Mouse (Mus musculus) limb, embryonic 14.5 days (tissue): ENCODE results near the gene Gm11020. TPM values are rescaled to one million over a fixed set of nuclear protein-coding genes. Genes with fewer than 3 reads are reported as not detected.

Experiments used
- ATAC-seq: fragments of 200-750 bp; cut with Nextera tagmentation; 2 replicates; pipeline ENCODE4 v1.8.0; 2017; ENCODE audit warnings: low read depth, moderate number of reproducible peaks, moderate TSS enrichment; ENCODE audit not compliant: low FRiP score
- DNase-seq: peaks from one replicate; pipeline ENCODE4 v3.0.0-alpha.2; 2015; ENCODE audit warnings: low spot score
- H3K27ac ChIP-seq: fragments of 300-500 bp; sonication (generic); replicated peaks from 2 replicates; pipeline ENCODE4 v1.5.1; 2014; ENCODE audit warnings: low read depth, mild to moderate bottlenecking, low read length, moderate library complexity, mixed read lengths
- H3K27me3 ChIP-seq: fragments of 300-500 bp; sonication (generic); 2 replicates; pipeline ENCODE4 v1.6.1; 2014; ENCODE audit warnings: low read length, mixed read lengths; ENCODE audit not compliant: control insufficient read depth, insufficient read depth
- H3K36me3 ChIP-seq: fragments of 300-500 bp; sonication (generic); 2 replicates; pipeline ENCODE4 v1.6.1; 2014; ENCODE audit warnings: mild to moderate bottlenecking, low read length, moderate library complexity, mixed read lengths; ENCODE audit not compliant: control insufficient read depth, insufficient read depth
- H3K4me1 ChIP-seq: fragments of 300-500 bp; sonication (generic); 2 replicates; pipeline ENCODE4 v1.6.1; 2014; ENCODE audit warnings: antibody characterized with exemption, low read length, mixed read lengths; ENCODE audit not compliant: control insufficient read depth, insufficient read depth
- H3K4me2 ChIP-seq: fragments of 300-500 bp; sonication (generic); replicated peaks from 2 replicates; pipeline ENCODE4 v1.6.1; 2014; ENCODE audit warnings: low read depth, mild to moderate bottlenecking, low read length, moderate library complexity; ENCODE audit not compliant: severe bottlenecking
- H3K4me3 ChIP-seq: fragments of 300-500 bp; sonication (generic); replicated peaks from 2 replicates; pipeline ENCODE4 v1.5.1; 2014; ENCODE audit warnings: low read length
- H3K9ac ChIP-seq: fragments of 300-500 bp; sonication (generic); 2 replicates; pipeline ENCODE4 v1.6.1; 2014; ENCODE audit warnings: mild to moderate bottlenecking, low read depth, low read length, moderate library complexity; ENCODE audit not compliant: severe bottlenecking
- H3K9me3 ChIP-seq: fragments of 300-500 bp; sonication (generic); 2 replicates; pipeline ENCODE4 v1.6.1; 2016; ENCODE audit warnings: low read length; ENCODE audit not compliant: control insufficient read depth
- POLR2A ChIP-seq: fragments of 200-500 bp; IDR thresholded peaks from 2 replicates; pipeline ENCODE4 v1.8.0; 2012; ENCODE audit warnings: inconsistent platforms, mild to moderate bottlenecking, moderate library complexity, borderline replicate concordance; ENCODE audit not compliant: insufficient read depth, insufficient read length; ENCODE audit errors: extremely low read depth
- WGBS: fragments of 180-500 bp; shearing (Covaris S2); extraction: QIAGEN DNeasy Blood & Tissue Kit; methylation state at CpG from one replicate; pipeline ENCODE4 v1.1.7; 2014; 5-methylcytosine and 5-hydroxymethylcytosine counted together
- polyA plus RNA-seq, 2 experiments: library from polyadenylated mRNA; depleted of rRNA in 1 of 2; stranded (reverse) in 1 of 2; unstranded in 1 of 2; fragments of >200 nt; fragmentation: Nextera tagmentation in 1 of 2; extraction: Ambion mirVana in 1 of 2; gene quantifications; 2 replicates each; pipeline versions ENCODE4 v1.2.1 to v1.2.3; 2012 to 2014

Gene Gm11020
- polyA plus RNA-seq, 2 experiments = not detected

DNA sequence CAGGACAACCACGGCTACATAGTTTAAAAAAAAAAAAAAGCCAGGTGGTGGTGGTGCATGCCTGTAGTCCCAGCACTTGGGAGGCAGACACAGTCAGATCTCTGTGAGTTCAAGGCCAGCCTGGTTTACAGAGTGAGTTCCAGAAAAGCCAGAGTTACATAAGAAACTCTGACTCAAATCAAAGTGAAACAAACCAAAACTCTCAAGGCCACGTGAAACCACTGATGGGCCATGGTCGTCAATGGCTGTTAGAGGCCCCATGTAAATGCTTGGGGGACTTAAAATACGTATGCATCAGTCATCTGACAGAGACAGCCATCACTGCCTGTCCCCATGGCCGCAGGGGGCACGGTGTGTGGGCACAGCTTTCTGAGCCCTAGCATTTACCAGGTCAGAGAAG, 49.8 kb downstream of the Gm11020 start:
- Histone ChIP-seq H3K4me3 (no peak overlapping the region), H3K27me3 (no peaks in the 10 kb centered on the region), H3K4me2 (no peak overlapping the region), H3K36me3 (peaks cover 5% of the 10 kb centered on the region; the same call in 1 of the 2 replicates), H3K27ac (no peak overlapping the region), H3K9ac (no peak overlapping the region), H3K4me1 (peaks cover 8% of the 10 kb centered on the region; the same call in 1 of the 2 replicates), H3K9me3 (no peaks in the 10 kb centered on the region)
- DNase-seq = no peak
- 85% methylated on average over 6 of the region's 6 CpGs for WGBS
- no peak for TF ChIP-seq POLR2A
- no peak for ATAC-seq

Other genes starting within 250 kb of the Gm11020 start
- 58.0 and 62.1 TPM in 2 replicates for gene Cdh5, start 219.9 kb upstream of the Gm11020 start, polyA plus RNA-seq (2012; rRNA removed)
- 34.1 and 34.6 TPM in 2 replicates for gene Cdh5, start 219.9 kb upstream of the Gm11020 start, polyA plus RNA-seq (2014; fragmentation: Nextera tagmentation; extraction: Ambion mirVana)
- 4.5 and 6.5 TPM in 2 replicates for gene Bean1, start 151.1 kb upstream of the Gm11020 start, polyA plus RNA-seq (2012; rRNA removed)
- gene Bean1, start 151.1 kb upstream of the Gm11020 start, polyA plus RNA-seq (2014; fragmentation: Nextera tagmentation; extraction: Ambion mirVana) = 1.7 and 1.8 TPM in 2 replicates
- gene Tk2, start 73.0 kb upstream of the Gm11020 start, polyA plus RNA-seq (2012; rRNA removed) = 18.5 and 20.4 TPM in 2 replicates
- gene Tk2, start 73.0 kb upstream of the Gm11020 start, polyA plus RNA-seq (2014; fragmentation: Nextera tagmentation; extraction: Ambion mirVana) = 19.2 and 20.2 TPM in 2 replicates
- 49.2 and 56.0 TPM in 2 replicates for gene Cklf, start 70.7 kb upstream of the Gm11020 start, polyA plus RNA-seq (2012; rRNA removed)
- 36.9 and 42.2 TPM in 2 replicates for gene Cklf, start 70.7 kb upstream of the Gm11020 start, polyA plus RNA-seq (2014; fragmentation: Nextera tagmentation; extraction: Ambion mirVana)
- gene Cmtm2a, start 28.4 kb upstream of the Gm11020 start, polyA plus RNA-seq (2012; rRNA removed) = not detected in 2 replicates
- gene Cmtm2a, start 28.4 kb upstream of the Gm11020 start, polyA plus RNA-seq (2014; fragmentation: Nextera tagmentation; extraction: Ambion mirVana) = not detected in 2 replicates
- not detected in 2 replicates for gene Gm45711, start 11.5 kb upstream of the Gm11020 start, polyA plus RNA-seq (2012; rRNA removed)
- not detected in 2 replicates for gene Gm45711, start 11.5 kb upstream of the Gm11020 start, polyA plus RNA-seq (2014; fragmentation: Nextera tagmentation; extraction: Ambion mirVana)
- gene Cmtm1, start 11.4 kb upstream of the Gm11020 start, polyA plus RNA-seq (2012; rRNA removed) = not detected in 2 replicates
- not detected in 2 replicates for gene Cmtm1, start 11.4 kb upstream of the Gm11020 start, polyA plus RNA-seq (2014; fragmentation: Nextera tagmentation; extraction: Ambion mirVana)
- not detected in 2 replicates for gene Cmtm2b, start 663 bp downstream of the Gm11020 start, polyA plus RNA-seq (2012; rRNA removed)
- not detected in 2 replicates for gene Cmtm2b, start 663 bp downstream of the Gm11020 start, polyA plus RNA-seq (2014; fragmentation: Nextera tagmentation; extraction: Ambion mirVana)
- gene Cmtm3, start 17.8 kb downstream of the Gm11020 start, polyA plus RNA-seq (2012; rRNA removed) = 240 and 361 TPM in 2 replicates
- gene Cmtm3, start 17.8 kb downstream of the Gm11020 start, polyA plus RNA-seq (2014; fragmentation: Nextera tagmentation; extraction: Ambion mirVana) = 176 and 185 TPM in 2 replicates
- 18.9 and 21.4 TPM in 2 replicates for gene Cmtm4, start 74.2 kb downstream of the Gm11020 start, polyA plus RNA-seq (2012; rRNA removed)
- gene Cmtm4, start 74.2 kb downstream of the Gm11020 start, polyA plus RNA-seq (2014; fragmentation: Nextera tagmentation; extraction: Ambion mirVana) = 4.1 and 4.5 TPM in 2 replicates
- 58.2 and 64.7 TPM in 2 replicates for gene Dync1li2, start 121.5 kb downstream of the Gm11020 start, polyA plus RNA-seq (2012; rRNA removed)
- 48.8 and 53.5 TPM in 2 replicates for gene Dync1li2, start 121.5 kb downstream of the Gm11020 start, polyA plus RNA-seq (2014; fragmentation: Nextera tagmentation; extraction: Ambion mirVana)
- 0.23 and 0.29 TPM in 2 replicates for gene Terb1, start 188.3 kb downstream of the Gm11020 start, polyA plus RNA-seq (2012; rRNA removed)
- 0.44 and 0.48 TPM in 2 replicates for gene Terb1, start 188.3 kb downstream of the Gm11020 start, polyA plus RNA-seq (2014; fragmentation: Nextera tagmentation; extraction: Ambion mirVana)
- gene Nae1, start 213.1 kb downstream of the Gm11020 start, polyA plus RNA-seq (2012; rRNA removed) = 75.7 and 84.2 TPM in 2 replicates
- 97.1 and 97.8 TPM in 2 replicates for gene Nae1, start 213.1 kb downstream of the Gm11020 start, polyA plus RNA-seq (2014; fragmentation: Nextera tagmentation; extraction: Ambion mirVana)
- gene Car7, start 213.1 kb downstream of the Gm11020 start, polyA plus RNA-seq (2012; rRNA removed) = 0.53 and 1.0 TPM in 2 replicates
- gene Car7, start 213.1 kb downstream of the Gm11020 start, polyA plus RNA-seq (2014; fragmentation: Nextera tagmentation; extraction: Ambion mirVana) = 0.65 and 0.66 TPM in 2 replicates